Mouse (Mus musculus) neural tube, embryonic 11.5 days (tissue): ENCODE data around the gene Hoxb2. TPM values are rescaled to one million over a fixed set of nuclear protein-coding genes. Genes with fewer than 3 reads are reported as not detected.
A peak's percentile ranks its signal among the peaks of the same experiment; 100 is the strongest.

Experiments
- ATAC-seq: fragments of 200-750 bp; cut with Nextera tagmentation; 2 replicates; pipeline ENCODE4 v1.8.0; 2017; ENCODE audit warnings: moderate number of reproducible peaks, mild to moderate bottlenecking, moderate TSS enrichment, moderate library complexity; ENCODE audit not compliant: insufficient read depth, low FRiP score, low TSS enrichment
- DNase-seq: peaks from one replicate; pipeline ENCODE4 v3.0.0-alpha.2; 2015; ENCODE audit warnings: low spot score
- H3K27ac ChIP-seq: fragments of 300-500 bp; sonication (generic); 2 replicates; pipeline ENCODE4 v1.5.1; 2014; ENCODE audit warnings: low read depth, mild to moderate bottlenecking, low read length
- H3K27me3 ChIP-seq: fragments of 300-500 bp; sonication (generic); 2 replicates; pipeline ENCODE4 v1.6.1; 2014; ENCODE audit warnings: mild to moderate bottlenecking, low read length, mixed read lengths; ENCODE audit not compliant: control insufficient read depth, insufficient read depth
- H3K36me3 ChIP-seq: fragments of 300-500 bp; sonication (generic); 2 replicates; pipeline ENCODE4 v1.6.1; 2014; ENCODE audit warnings: mild to moderate bottlenecking, low read length, moderate library complexity, mixed read lengths; ENCODE audit not compliant: control insufficient read depth, insufficient read depth
- H3K4me1 ChIP-seq: fragments of 300-500 bp; sonication (generic); 2 replicates; pipeline ENCODE4 v1.6.1; 2014; ENCODE audit warnings: low read length, mixed read lengths; ENCODE audit not compliant: control insufficient read depth, insufficient read depth
- H3K4me2 ChIP-seq: fragments of 300-500 bp; sonication (generic); 2 replicates; pipeline ENCODE4 v1.6.1; 2014; ENCODE audit warnings: low read depth, mild to moderate bottlenecking, moderate library complexity
- H3K4me3 ChIP-seq: fragments of 300-500 bp; sonication (generic); 2 replicates; pipeline ENCODE4 v1.5.1; 2014; ENCODE audit warnings: low read depth, low read length
- H3K9ac ChIP-seq: fragments of 300-500 bp; sonication (generic); 2 replicates; pipeline ENCODE4 v1.6.1; 2014; ENCODE audit warnings: mild to moderate bottlenecking, low read length
- H3K9me3 ChIP-seq: fragments of 300-500 bp; sonication (generic); 2 replicates; pipeline ENCODE4 v1.6.1; 2016; ENCODE audit warnings: low read length; ENCODE audit not compliant: control insufficient read depth
- WGBS: fragments of 180-500 bp; shearing (Covaris S2); extraction: QIAGEN DNeasy Blood & Tissue Kit; methylation state at CpG from one replicate; pipeline ENCODE4 v1.1.7; 2014; 5-methylcytosine and 5-hydroxymethylcytosine counted together
- polyA plus RNA-seq: library from polyadenylated mRNA; unstranded; fragments of >200 nt; fragmentation: Nextera tagmentation; extraction: Ambion mirVana; gene quantifications from 2 replicates; pipeline ENCODE4 v1.2.1, GENCODE M21; 2014

Gene Hoxb2
- polyA plus RNA-seq, 1 experiment from 2014 or later = 89.0 TPM

DNA sequence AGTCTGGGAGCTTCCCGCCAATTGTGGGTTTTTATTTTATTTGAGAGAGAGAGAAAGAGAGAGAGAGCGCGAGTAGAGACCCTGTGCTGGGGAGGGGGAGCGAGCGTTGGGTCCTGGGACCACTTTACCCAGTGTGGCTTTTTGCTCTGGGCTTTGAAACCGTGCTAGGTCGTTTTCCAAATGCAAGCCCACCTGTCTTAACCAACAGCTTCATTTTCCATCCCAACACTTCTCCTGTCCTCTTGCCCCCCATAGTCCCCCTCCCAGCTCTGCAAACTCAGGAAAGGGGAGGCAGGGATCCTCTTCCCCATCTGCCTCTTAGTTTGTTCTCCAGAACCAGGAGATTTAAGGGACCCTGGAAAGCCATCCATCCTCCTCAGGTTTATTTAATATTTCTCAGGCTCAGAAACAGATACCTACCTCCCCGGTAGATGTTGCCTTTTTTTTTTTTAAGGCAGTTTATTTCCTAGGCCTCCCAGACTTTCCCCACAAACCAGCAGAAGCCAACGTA is 4.5 kb downstream of the Hoxb2 start:
- H3K36me3 ChIP-seq = peaks cover 3% of the 10 kb centered on the region
- DNase-seq (no peak), ATAC-seq (no peak)
- peak overlapping the region; percentile 100 for H3K9ac ChIP-seq
- H3K4me1 ChIP-seq = peaks cover 12% of the 10 kb centered on the region
- peak overlapping the region; percentile 95 for H3K27ac ChIP-seq
- peak overlapping the region; percentile 95 for H3K4me2 ChIP-seq
- under 1% methylated on average over 9 of the region's 9 CpGs for WGBS
- no peaks in the 10 kb centered on the region for H3K27me3 ChIP-seq
- H3K9me3 ChIP-seq = no peaks in the 10 kb centered on the region
- peak overlapping the region; percentile 99 for H3K4me3 ChIP-seq

DNA sequence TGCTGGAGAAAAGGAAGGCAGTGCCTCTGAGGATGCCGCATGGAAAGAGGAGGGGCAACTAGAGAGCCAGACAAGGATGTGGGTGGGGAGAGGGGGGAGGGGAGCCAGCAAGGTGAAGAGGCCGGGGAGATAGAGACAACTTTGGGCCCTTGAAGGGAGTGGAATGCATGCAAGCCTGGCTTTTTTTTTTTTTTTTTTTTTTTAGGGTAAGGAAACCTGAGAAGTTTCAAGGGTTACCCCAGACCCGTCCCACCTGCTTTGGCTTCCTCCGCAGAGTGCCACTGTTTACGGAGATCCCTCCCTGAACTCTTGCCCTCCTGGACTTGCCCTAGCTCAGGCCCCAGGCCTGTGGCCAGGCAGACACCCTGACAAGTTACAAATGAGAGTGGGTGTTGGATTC is 13.5 kb downstream of the Hoxb2 start:
- WGBS = 2% methylated on average over 4 of the region's 5 CpGs
- Histone ChIP-seq H3K9me3 (no peaks in the 10 kb centered on the region), H3K4me1 (peaks cover 21% of the 10 kb centered on the region), H3K36me3 (no peaks in the 10 kb centered on the region), H3K9ac (no peak overlapping the region), H3K27ac (0 out of 2 replicates have a peak overlapping the region, but pooled peaks have one; percentile 23), H3K4me2 (no peak overlapping the region), H3K27me3 (peaks cover 10% of the 10 kb centered on the region; the same call in 1 of the 2 replicates), H3K4me3 (no peak overlapping the region)
- ATAC-seq = no peak
- no peak for DNase-seq

DNA sequence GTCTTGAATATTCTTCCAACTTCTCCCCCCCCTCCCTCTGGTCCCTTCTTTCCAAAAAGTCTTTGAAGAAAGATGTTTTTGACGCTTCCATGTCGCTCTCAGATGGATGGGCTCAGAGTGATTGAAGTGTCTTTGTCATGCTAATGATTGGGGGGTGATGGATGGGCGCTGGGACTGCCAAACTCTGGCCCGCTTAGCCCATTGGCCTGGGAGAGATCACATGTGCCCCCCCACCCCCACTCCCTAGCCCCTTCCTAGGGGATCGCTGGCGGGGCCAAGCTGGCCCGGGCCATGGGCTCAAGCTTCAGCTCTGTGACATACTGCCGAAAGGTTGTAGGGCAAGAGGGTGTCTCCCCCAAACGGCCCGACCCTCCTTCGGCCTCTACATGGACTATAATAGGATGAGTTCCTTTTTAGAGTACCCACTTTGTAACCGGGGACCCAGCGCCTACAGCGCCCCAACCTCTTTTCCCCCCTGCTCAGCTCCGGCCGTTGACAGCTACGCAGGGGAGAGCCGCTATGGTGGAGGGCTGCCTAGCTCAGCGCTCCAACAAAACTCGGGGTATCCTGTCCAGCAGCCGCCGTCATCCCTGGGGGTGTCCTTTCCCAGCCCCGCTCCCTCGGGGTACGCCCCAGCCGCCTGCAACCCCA is 15.2 kb downstream of the Hoxb2 start, which contains the start of gene Hoxb1:
Hoxb1 (plus strand) TSS at position 312 of the 651 bp plus-strand sequence.
- Histone ChIP-seq H3K4me1 (peaks cover 21% of the 10 kb centered on the region), H3K27me3 (peaks cover 10% of the 10 kb centered on the region; the same call in 1 of the 2 replicates), H3K4me2 (peak within 1 kb of the TSS; percentile 82), H3K4me3 (peak within 1 kb of the TSS; percentile 45), H3K27ac (peak within 1 kb of the TSS; percentile 63), H3K9ac (peak within 1 kb of the TSS; percentile 71), H3K36me3 (no peaks in the 10 kb centered on the region), H3K9me3 (no peaks in the 10 kb centered on the region)
- 3% methylated on average over 26 of the region's 26 CpGs for WGBS
- DNase-seq (peak; percentile 74), ATAC-seq (peak; percentile 85)

DNA sequence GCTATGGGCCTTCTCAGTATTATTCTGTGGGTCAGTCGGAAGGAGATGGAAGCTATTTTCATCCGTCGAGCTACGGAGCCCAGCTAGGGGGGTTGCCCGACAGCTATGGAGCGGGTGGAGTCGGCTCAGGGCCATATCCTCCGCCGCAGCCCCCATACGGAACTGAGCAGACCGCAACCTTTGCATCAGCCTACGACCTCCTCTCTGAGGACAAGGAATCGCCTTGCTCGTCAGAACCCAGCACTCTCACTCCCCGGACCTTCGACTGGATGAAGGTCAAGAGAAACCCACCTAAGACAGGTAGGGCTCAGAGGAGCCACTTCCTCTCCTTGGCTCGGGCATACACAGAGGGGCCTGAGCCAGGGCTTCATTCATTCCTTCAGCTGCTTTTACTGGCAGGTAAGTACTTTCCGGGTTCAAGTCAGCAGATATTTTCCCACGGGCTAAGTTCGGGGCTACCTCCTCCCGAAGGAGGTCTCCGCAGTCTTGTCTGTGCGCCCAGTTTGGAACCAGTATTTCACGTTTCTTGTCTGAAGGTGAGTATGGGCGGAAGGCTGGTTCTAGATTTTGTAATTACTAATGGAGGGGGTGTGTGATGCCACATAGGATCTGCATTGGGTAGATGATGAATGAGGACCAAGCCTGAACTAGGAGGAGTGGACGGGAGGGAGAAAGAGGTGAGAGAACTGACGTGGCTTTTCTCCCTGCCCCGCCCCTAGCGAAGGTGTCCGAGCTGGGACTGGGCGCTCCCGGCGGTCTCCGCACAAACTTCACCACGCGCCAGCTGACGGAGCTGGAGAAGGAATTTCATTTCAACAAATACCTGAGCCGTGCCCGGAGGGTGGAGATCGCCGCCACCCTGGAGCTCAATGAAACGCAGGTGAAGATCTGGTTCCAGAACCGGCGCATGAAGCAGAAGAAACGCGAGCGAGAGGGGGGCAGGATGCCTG is 16.0 kb downstream of the Hoxb2 start:
- Histone ChIP-seq H3K27me3 (peaks cover 10% of the 10 kb centered on the region; the same call in 1 of the 2 replicates), H3K27ac (peak overlapping the region; percentile 63), H3K9me3 (no peaks in the 10 kb centered on the region), H3K4me1 (peaks cover 21% of the 10 kb centered on the region), H3K9ac (peak overlapping the region; percentile 71), H3K4me2 (peak overlapping the region; percentile 82), H3K36me3 (no peaks in the 10 kb centered on the region), H3K4me3 (peak overlapping the region; percentile 45)
- WGBS = 1% methylated on average over 46 of the region's 47 CpGs
- DNase-seq (peak; percentile 46), ATAC-seq (0 out of 2 replicates have a peak, but pooled peaks have one; percentile 63)

DNA sequence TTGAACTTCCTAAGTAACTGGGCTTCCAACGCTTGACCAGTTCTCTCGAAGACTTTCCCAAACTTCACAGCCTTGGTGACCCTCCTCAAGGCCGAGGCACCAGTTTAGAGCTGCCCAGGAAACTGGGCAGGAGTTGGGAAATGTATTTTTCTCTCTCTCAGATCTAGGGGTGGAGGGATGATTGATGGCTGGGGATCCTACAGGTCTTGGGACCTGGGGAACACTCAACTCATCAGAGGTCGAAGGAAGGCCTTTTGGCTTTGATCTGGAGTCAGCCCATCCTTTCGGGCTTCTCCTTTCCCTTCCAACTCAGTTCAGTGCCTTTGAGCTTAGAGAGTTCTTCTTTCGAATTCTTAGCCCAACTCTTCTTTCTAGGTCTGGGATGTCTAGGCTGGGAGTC is 16.8 kb downstream of the Hoxb2 start:
- H3K27ac ChIP-seq = 0 out of 2 replicates have a peak overlapping the region, but pooled peaks have one; percentile 39
- H3K4me3 ChIP-seq = peak overlapping the region; percentile 45
- DNase-seq (no peak), ATAC-seq (no peak)
- H3K9me3 ChIP-seq = no peaks in the 10 kb centered on the region
- peaks cover 10% of the 10 kb centered on the region; the same call in 1 of the 2 replicates for H3K27me3 ChIP-seq
- H3K36me3 ChIP-seq = no peaks in the 10 kb centered on the region
- H3K4me1 ChIP-seq = peaks cover 25% of the 10 kb centered on the region
- WGBS = 14% methylated on average over 6 of the region's 6 CpGs
- H3K4me2 ChIP-seq = peak overlapping the region; percentile 82
- peak overlapping the region; percentile 71 for H3K9ac ChIP-seq

DNA sequence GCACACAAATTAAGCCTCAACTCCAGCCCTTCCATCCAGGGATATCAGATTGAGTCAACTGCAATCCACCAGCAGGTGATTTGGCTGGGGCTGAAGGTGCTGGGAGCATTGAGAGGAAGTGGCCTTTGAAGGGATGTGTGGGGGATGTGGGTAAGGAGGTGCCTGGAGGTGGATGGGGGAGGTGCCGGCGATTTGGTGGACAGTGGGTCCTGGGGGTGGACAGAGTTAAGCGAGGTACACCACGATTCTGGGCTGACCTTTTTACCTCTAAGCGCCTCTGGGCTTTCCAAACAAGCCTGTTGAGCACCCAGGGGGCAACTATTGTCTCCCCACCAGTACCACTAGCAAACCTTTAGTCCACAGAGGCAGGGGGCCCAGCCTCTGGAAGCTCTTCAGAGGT is 18.4 kb downstream of the Hoxb2 start:
- H3K36me3 ChIP-seq = no peaks in the 10 kb centered on the region
- H3K27me3 ChIP-seq = peaks cover 10% of the 10 kb centered on the region; the same call in 1 of the 2 replicates
- H3K4me3 ChIP-seq = no peak overlapping the region
- H3K9ac ChIP-seq = no peak overlapping the region
- peaks cover 27% of the 10 kb centered on the region for H3K4me1 ChIP-seq
- H3K9me3 ChIP-seq = no peaks in the 10 kb centered on the region
- H3K27ac ChIP-seq = no peak overlapping the region
- H3K4me2 ChIP-seq = no peak overlapping the region
- ATAC-seq (no peak), DNase-seq (no peak)
- 14% methylated on average over 5 of the region's 5 CpGs for WGBS

DNA sequence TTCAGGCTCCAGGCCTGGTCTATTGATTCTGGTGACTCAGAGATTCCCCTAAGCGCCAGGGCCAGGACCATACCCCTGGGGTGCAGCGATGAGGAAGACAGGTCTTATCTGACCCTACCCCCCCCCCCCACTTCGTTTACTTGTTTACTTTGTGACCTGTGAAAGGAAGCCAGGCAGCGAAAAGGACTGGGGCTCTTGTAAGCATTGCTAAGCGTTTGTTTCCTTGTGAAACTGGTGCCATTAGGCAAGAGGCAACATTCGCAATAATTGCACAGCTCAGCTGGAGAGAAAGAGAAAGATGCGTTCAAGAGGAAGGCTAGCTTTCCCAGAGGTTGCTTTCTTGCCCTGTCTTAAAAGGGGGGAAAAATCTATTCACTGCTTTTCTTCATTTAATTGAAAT is 18.8 kb downstream of the Hoxb2 start:
- H3K27me3 ChIP-seq = peaks cover 10% of the 10 kb centered on the region; the same call in 1 of the 2 replicates
- DNase-seq = no peak
- no peaks in the 10 kb centered on the region for H3K9me3 ChIP-seq
- no peak overlapping the region for H3K4me3 ChIP-seq
- no peak overlapping the region for H3K27ac ChIP-seq
- H3K36me3 ChIP-seq = no peaks in the 10 kb centered on the region
- H3K9ac ChIP-seq = no peak overlapping the region
- 12% methylated on average over 7 of the region's 7 CpGs for WGBS
- no peak for ATAC-seq
- H3K4me1 ChIP-seq = peaks cover 27% of the 10 kb centered on the region
- no peak overlapping the region for H3K4me2 ChIP-seq

DNA sequence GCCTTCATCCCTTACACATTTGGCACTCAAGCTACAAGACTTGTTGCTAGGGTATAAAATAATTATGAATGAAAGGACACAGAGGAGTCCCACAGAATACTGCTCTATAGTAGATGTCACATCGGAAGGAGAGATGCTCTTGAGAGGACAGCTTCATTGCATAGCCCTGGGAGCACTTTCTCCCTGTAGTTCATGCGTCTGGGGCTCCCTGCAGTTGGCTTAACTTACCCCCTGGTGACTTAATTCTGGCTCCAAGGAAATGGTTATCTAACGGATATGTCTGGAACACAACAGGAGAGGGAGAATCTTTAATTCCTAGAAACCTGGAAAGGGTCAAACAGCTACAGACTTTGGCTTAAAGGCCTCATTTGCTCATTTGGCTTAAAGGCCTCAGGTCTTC is 21.4 kb downstream of the Hoxb2 start:
- H3K9ac ChIP-seq = no peak overlapping the region
- no peak overlapping the region for H3K27ac ChIP-seq
- DNase-seq (no peak), ATAC-seq (no peak)
- WGBS = 19% methylated on average over 3 of the region's 3 CpGs
- H3K4me3 ChIP-seq = no peak overlapping the region
- no peak overlapping the region for H3K4me2 ChIP-seq
- peaks cover 13% of the 10 kb centered on the region for H3K4me1 ChIP-seq
- peaks cover 4% of the 10 kb centered on the region; the same call in 1 of the 2 replicates for H3K27me3 ChIP-seq
- no peaks in the 10 kb centered on the region for H3K36me3 ChIP-seq
- H3K9me3 ChIP-seq = no peaks in the 10 kb centered on the region
